Mouse (Mus musculus): ENCODE data around the gene Ermard. TPM values are rescaled to one million over a fixed set of nuclear protein-coding genes. Genes with fewer than 3 reads are reported as not detected.

Ermard gene
- polyA plus RNA-seq, 1 experiment from 2014 or later = 69.4 TPM

GRCm38 (mm10) chr17:15137443-15137842, 96.4 kb downstream of the Ermard start:
- ATAC-seq (ENCODE audit: insufficient read depth, low FRiP score, low read depth) = 0 out of 2 replicates have a peak, but pooled peaks have one; percentile 10
- Histone ChIP-seq H3K9ac (no peak overlapping the region), H3K9me3 (no peaks in the 10 kb centered on the region), H3K36me3 (no peaks in the 10 kb centered on the region), H3K4me2 (no peak overlapping the region), H3K4me3 (replicated peaks) (no peak overlapping the region), H3K4me1 (no peaks in the 10 kb centered on the region), H3K27ac (no peak overlapping the region), H3K27me3 (replicated peaks) (no peaks in the 10 kb centered on the region)
- WGBS = 54% methylated on average over 5 of the region's 5 CpGs

Other genes starting within 250 kb of the Ermard start
- 5.2 and 7.6 TPM in 2 replicates for gene Wdr27, start 98.0 kb upstream of the Ermard start, polyA plus RNA-seq (2015; fragmentation: Nextera tagmentation; extraction: Ambion mirVana)
- 37.5 and 39.3 TPM in 2 replicates for gene 1600012H06Rik, start 98.0 kb upstream of the Ermard start, polyA plus RNA-seq (2015; fragmentation: Nextera tagmentation; extraction: Ambion mirVana)
- gene Phf10, start 79.9 kb upstream of the Ermard start, polyA plus RNA-seq (2015; fragmentation: Nextera tagmentation; extraction: Ambion mirVana) = 41.0 and 46.2 TPM in 2 replicates
- 8.3 and 11.1 TPM in 2 replicates for gene 9030025P20Rik, start 62.7 kb upstream of the Ermard start, polyA plus RNA-seq (2015; fragmentation: Nextera tagmentation; extraction: Ambion mirVana)
- not detected in 2 replicates for gene Gm3417, start 62.4 kb upstream of the Ermard start, polyA plus RNA-seq (2015; fragmentation: Nextera tagmentation; extraction: Ambion mirVana)
- 7.2 and 8.3 TPM in 2 replicates for gene Gm3435, start 31.0 kb upstream of the Ermard start, polyA plus RNA-seq (2015; fragmentation: Nextera tagmentation; extraction: Ambion mirVana)
- gene Tcte3, start 280 bp downstream of the Ermard start, polyA plus RNA-seq (2015; fragmentation: Nextera tagmentation; extraction: Ambion mirVana) = 0.61 TPM in 1 of 2 replicates, not detected in the other
- gene Gm3448, start 329 bp downstream of the Ermard start, polyA plus RNA-seq (2015; fragmentation: Nextera tagmentation; extraction: Ambion mirVana) = 4.1 and 5.2 TPM in 2 replicates

Data from stomach, embryonic 15.5 days (tissue).